Mouse (Mus musculus) megakaryocyte, embryonic 14.5 days (primary cell): ENCODE measurements at regions not wholly inside any gene's neighbourhood (a gene's known extent, or its start where the extent isn't known, plus 50 kb on each side); places are given as distances from the start of the nearest gene placed in this dataset.
"Not testable (repeated sequence)": the region's sequence is repeated elsewhere in the genome, so short reads cannot be mapped to it uniquely, and the experiment has no call there.

Experiments used
- H3K27me3 ChIP-seq: replicated peaks from 2 replicates; pipeline ENCODE3; 2012; ENCODE audit warnings: inconsistent platforms
- H3K36me3 ChIP-seq: replicated peaks from 2 replicates; pipeline ENCODE3; 2012; ENCODE audit warnings: low read length, inconsistent platforms, mixed read lengths
- H3K4me1 ChIP-seq: 2 replicates; pipeline ENCODE4 v1.6.1; 2012; ENCODE audit warnings: inconsistent platforms
- H3K4me3 ChIP-seq: replicated peaks from 2 replicates; pipeline ENCODE3; 2012; ENCODE audit warnings: moderate library complexity, mild to moderate bottlenecking, inconsistent platforms
- H3K9me3 ChIP-seq: 2 replicates; pipeline ENCODE4 v1.6.1; 2012; ENCODE audit warnings: inconsistent platforms
- FLI1 ChIP-seq: IDR thresholded peaks from 2 replicates; pipeline ENCODE4 v1.6.1; 2012; ENCODE audit warnings: low read length, inconsistent platforms, mixed read lengths
- GATA1 ChIP-seq: IDR thresholded peaks from 3 replicates; pipeline ENCODE4 v1.6.1; 2012; ENCODE audit warnings: mixed read lengths, low read length, inconsistent platforms, borderline replicate concordance

DNA sequence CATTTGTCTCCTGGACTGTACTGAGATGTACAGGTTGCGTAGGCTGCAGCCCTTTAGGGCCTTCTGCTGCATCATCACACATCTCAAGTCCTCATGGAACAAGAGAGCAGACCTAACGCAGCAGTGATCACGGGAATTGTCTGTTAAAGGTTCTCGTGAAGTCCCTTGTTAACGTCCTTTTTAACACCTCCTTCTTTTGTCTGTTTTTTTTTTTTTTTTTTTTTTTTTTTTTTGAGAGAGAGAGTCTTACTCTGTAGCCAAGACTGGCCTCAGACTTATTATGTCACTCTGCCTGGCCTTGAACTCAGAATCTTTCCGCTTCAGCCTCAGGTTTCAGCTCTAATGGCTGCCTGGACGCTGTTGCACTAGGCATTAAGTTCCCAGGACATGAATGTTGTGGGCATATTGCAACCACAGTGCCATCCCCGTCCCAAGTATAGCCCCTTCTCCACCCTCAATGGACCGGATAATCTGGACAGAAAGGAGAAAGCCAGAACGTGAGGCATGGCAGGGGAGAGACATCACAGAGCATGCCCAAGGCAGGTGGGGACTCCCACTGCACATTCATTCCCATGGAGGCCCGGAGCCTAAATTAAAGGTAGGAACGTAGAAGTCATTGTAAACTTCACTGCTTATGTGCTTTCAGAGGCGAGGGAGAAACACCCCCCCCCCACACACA lies 101.3 kb upstream of the Gm9887 start:
- peaks cover 54% of the 10 kb centered on the region for H3K4me1 ChIP-seq
- TF ChIP-seq FLI1 = no peak
- no peak for TF ChIP-seq GATA1
- no peak overlapping the region for H3K4me3 ChIP-seq
- peaks cover 7% of the 10 kb centered on the region for H3K27me3 ChIP-seq
- peaks cover 9% of the 10 kb centered on the region; the same call in 1 of the 2 replicates for H3K9me3 ChIP-seq
- peaks cover 2% of the 10 kb centered on the region for H3K36me3 ChIP-seq

DNA sequence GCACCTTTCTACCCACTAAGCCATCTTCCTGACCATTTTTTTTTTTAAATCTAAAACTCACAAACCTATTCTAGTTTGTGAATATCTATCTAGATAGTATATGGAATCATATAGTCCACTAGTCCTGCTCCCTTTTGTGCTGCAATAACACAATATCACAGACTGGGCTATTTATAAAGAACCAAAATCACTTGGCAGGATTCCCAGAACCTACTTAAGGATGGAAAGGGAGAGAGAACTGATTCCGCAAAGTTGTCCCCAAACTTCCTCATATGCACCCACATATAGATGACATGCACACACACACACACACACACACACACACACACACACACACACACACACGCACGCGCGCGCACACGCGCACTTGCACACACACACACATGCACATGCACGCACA lies 100.7 kb upstream of the Gm9887 start:
- Histone ChIP-seq H3K4me3 (no peak overlapping the region), H3K27me3 (peaks cover 9% of the 10 kb centered on the region), H3K4me1 (peaks cover 52% of the 10 kb centered on the region), H3K36me3 (peaks cover 2% of the 10 kb centered on the region), H3K9me3 (peaks cover 9% of the 10 kb centered on the region; the same call in 1 of the 2 replicates)
- no peak for TF ChIP-seq FLI1
- TF ChIP-seq GATA1 = no peak

DNA sequence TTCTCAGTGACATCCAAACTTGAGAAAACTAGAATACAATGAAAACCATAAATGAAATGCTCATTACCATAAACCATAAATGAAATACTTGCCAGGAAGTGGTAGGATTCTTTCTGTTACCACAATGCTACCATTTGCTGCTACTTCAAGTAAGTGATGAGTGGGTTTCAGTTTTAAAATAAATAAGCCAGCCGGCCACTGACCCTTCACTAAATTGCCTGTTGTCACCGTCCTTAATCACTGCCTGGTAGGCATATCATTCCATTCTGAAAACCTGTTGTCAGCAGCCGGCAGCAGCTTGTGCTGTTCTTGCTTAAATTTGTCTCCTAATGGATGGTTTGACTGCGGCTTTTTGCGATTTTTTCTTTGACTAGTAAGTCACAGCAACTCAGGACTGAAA lies 99.6 kb upstream of the Gm9887 start:
- H3K4me1 ChIP-seq = peaks cover 44% of the 10 kb centered on the region
- TF ChIP-seq GATA1 = no peak
- no peak for TF ChIP-seq FLI1
- H3K9me3 ChIP-seq = peaks cover 9% of the 10 kb centered on the region; the same call in 1 of the 2 replicates
- peaks cover 2% of the 10 kb centered on the region for H3K36me3 ChIP-seq
- H3K4me3 ChIP-seq = no peak overlapping the region
- H3K27me3 ChIP-seq = peaks cover 16% of the 10 kb centered on the region

DNA sequence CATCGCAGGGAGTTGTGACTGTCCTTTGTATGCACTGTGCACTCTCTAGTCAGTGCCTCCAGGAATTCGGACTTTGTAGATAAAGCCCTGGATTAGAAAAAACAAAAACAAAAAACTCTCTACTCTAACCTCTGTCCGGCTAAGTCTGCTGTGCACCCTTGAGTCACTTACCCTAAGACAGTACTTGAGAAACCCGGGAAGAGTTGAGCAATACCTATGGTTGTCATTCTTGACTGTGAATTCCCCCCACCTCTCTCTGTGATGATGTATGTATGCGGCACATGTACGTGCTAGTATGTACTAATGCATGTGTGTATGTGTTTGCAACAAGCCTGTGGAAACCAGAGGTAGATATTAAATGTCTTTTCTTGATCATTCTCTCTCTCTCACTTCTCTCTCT lies 96.7 kb upstream of the Gm9887 start:
- H3K4me3 ChIP-seq = no peak overlapping the region
- peaks cover 15% of the 10 kb centered on the region for H3K4me1 ChIP-seq
- TF ChIP-seq FLI1 = no peak
- peaks cover 2% of the 10 kb centered on the region for H3K36me3 ChIP-seq
- H3K9me3 ChIP-seq = peaks cover 9% of the 10 kb centered on the region; the same call in 1 of the 2 replicates
- peaks cover 17% of the 10 kb centered on the region for H3K27me3 ChIP-seq

DNA sequence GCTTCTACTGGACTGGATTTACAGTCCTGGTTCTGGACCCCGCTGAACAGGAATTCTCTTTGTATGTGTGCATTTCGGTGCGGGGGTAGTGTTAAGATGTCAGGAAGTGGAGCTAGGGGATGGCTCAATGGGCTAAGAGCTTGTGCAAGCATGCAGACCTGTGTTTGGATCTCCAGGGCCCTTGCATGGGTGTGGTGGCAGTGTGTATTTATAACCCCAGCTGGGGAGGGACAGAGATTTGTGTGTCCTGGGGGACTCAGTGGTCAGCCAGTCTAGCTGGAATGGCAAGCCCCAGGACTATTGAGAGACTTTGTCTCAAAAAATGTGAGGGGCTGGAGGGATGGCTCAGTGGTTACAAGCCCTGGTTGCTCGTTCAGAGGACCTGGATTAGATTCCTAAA lies 95.1 kb upstream of the Gm9887 start:
- Histone ChIP-seq H3K27me3 (peaks cover 16% of the 10 kb centered on the region), H3K4me3 (no peak overlapping the region)

DNA sequence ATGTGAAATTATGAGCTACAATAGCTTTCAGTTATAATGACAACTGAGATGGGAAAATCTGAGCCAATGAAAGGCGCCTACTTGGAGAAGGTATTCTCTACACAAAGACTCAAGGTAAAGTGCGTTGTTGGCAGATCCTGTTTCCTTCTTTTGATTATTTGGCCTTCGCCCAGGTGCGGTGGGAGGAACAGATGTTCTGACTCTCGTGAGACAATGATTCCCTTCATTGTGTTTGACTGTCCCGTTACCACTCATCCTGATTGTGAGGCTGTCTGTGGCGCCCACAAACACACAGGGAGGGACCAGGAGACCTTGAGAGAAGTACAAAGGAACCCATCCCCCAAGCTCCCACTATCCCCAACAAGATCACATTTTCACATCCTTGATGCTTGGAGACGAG lies 92.6 kb upstream of the Gm9887 start:
- Histone ChIP-seq H3K36me3 (no peaks in the 10 kb centered on the region), H3K4me1 (peaks cover 19% of the 10 kb centered on the region), H3K27me3 (peaks cover 16% of the 10 kb centered on the region), H3K4me3 (no peak overlapping the region), H3K9me3 (no peaks in the 10 kb centered on the region)
- TF ChIP-seq GATA1 (no peak), FLI1 (no peak)

More for the DNA sequence above, 95.1 kb upstream of the Gm9887 start:
- H3K9me3 ChIP-seq = peaks cover 9% of the 10 kb centered on the region; the same call in 1 of the 2 replicates
- H3K4me1 ChIP-seq = peaks cover 8% of the 10 kb centered on the region; the same call in 1 of the 2 replicates
- TF ChIP-seq GATA1 (no peak), FLI1 (no peak)
- peaks cover 2% of the 10 kb centered on the region for H3K36me3 ChIP-seq

DNA sequence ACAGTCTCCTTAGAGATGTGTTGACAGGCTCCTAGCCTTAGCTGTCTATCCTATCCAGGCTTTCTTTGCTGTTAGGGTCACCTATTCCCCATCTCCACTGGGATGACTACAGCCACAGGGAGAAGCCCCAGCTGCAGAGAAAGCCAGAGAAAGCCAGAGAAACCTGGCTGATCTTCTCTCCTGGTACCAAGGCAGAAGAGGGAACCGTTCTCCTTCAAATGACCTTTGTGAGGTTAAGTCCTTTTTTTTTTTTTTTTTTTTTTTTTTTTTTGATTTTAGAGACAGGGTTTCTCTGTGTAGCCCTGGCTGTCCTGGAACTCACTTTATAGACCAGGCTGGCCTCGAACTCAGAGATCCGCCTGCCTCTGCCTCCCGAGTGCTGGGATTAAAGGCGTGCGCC lies 91.1 kb upstream of the Gm9887 start:
- H3K36me3 ChIP-seq, H3K9me3 ChIP-seq, H3K4me3 ChIP-seq: not testable (repeated sequence)
- Histone ChIP-seq H3K27me3 (peaks cover 13% of the 10 kb centered on the region), H3K4me1 (peaks cover 29% of the 10 kb centered on the region)

DNA sequence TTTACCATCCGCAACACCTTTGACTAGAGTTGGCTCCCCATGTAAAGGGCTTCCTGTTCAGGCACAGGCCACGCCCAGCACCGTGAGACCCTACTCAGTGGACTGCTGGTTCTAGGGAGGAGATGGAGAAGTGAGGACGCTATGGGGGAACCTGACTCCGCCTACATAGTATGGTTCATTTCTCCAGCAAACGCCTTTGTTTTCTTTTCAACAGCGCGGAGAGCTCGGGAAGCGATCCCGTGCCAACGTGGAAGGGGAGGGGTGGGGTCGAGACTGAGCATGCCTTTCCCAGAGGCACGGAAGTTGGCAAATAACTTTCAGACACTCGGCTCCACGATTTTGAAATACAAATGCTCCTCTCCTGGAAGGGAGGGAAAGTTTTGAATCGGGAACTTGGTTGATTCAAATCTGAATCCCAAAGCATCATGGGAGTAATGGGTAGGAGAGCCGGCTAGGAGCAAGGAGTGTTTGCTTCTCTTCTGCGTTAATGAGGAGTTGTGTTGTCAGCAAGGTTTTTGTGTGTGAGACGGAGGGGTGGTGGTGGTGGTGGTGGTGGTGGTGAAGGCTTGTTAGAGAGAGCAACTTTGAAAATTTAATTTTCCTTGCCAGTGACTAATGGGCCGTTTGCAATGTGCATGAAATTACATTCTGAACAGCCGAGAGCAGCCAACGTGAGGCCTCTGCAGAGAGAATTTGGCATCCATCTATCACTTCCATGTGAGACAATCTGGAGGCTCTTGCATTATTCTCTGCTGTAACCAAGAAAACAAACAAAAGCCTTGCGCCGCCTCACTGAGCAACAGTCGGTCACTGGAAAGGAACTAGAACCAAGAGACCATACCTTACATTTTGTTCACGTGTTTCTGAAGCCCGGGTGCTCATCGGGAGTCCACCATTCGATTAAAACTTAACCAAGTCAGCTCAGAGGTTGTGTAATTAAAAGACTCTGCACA lies 89.9 kb upstream of the Gm9887 start:
- TF ChIP-seq GATA1 (no peak), FLI1 (no peak)
- no peaks in the 10 kb centered on the region for H3K9me3 ChIP-seq
- H3K4me3 ChIP-seq = peak overlapping the region; percentile 90
- H3K36me3 ChIP-seq = no peaks in the 10 kb centered on the region
- peaks cover 39% of the 10 kb centered on the region for H3K4me1 ChIP-seq
- H3K27me3 ChIP-seq = peaks cover 7% of the 10 kb centered on the region

DNA sequence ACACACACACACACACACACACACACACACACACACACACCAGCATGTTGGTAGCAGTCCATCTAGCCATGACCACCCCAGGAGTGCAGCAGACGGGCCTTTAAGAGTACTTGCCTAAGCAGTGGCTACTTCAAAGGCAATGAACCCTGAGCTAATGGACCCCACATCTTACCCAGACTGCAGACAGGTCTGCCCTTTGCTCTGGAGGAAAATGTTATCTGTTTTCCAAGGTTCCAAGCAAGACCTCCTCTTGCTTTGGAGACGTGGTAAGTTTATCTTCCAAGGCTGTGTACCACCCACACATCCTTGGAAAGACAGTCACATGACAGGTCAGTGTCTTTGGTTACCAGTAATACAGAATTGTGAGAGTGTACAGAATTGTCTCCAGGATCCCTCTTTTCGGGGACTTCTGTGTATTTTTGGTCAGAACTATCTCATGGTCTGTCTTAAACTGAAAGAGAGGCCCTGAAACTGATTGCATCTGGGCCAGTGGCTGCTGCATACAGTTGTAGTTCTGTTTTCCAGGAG lies 88.4 kb upstream of the Gm9887 start:
- peaks cover 42% of the 10 kb centered on the region for H3K4me1 ChIP-seq
- TF ChIP-seq FLI1 (no peak), GATA1 (no peak)
- H3K36me3 ChIP-seq = no peaks in the 10 kb centered on the region
- peaks cover 6% of the 10 kb centered on the region for H3K27me3 ChIP-seq
- no peaks in the 10 kb centered on the region for H3K9me3 ChIP-seq
- H3K4me3 ChIP-seq = peak overlapping the region; percentile 3
